Mouse (Mus musculus) lung, postnatal 0 days (tissue): Measurements from ENCODE around the gene Syn2.

Source experiments
- CTCF ChIP-seq: IDR thresholded peaks from 2 replicates; pipeline ENCODE4 v1.5.1; 2016; ENCODE audit warnings: antibody characterized with exemption, mild to moderate bottlenecking
- EP300 ChIP-seq: IDR thresholded peaks from 2 replicates; pipeline ENCODE4 v1.6.1; 2016; ENCODE audit warnings: antibody characterized with exemption, mild to moderate bottlenecking, control low read depth

DNA sequence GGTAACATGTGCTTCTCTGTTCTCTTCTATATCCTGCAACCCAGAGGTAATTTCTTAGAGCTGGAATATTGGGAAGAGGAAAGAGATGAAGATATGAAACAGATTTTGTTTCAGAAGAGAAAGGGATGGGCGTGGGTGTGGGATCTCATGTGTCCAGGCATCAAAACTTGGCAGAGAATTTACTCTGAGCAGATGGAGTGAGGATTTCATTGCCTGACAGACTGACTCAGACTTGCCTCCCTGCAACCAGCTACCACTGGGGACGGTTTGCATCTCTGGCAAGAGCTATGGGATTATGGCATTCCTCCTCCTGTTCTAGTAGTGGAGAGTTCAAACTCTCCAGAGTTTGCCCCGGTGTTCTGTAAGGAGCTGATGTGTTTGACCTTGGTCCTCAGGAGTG is 34.2 kb downstream of the Syn2 start:
- TF ChIP-seq CTCF (no peak), EP300 (no peak)
